Mouse (Mus musculus) kidney, embryonic 16.5 days (tissue): ENCODE measurements around the gene Qprt. TPM values are rescaled to one million over a fixed set of nuclear protein-coding genes. Genes with fewer than 3 reads are reported as not detected.
A peak's percentile ranks its signal among the peaks of the same experiment; 100 is the strongest.

Experiments
- ATAC-seq: fragments of 200-750 bp; cut with Nextera tagmentation; 2 replicates; pipeline ENCODE4 v1.8.0; 2017; ENCODE audit warnings: moderate TSS enrichment; ENCODE audit not compliant: low FRiP score, low TSS enrichment
- H3K27ac ChIP-seq: fragments of 300-500 bp; sonication (generic); 2 replicates; pipeline ENCODE4 v1.5.1; 2014; ENCODE audit warnings: low read length
- H3K27me3 ChIP-seq: fragments of 300-500 bp; sonication (generic); 2 replicates; pipeline ENCODE4 v1.6.1; 2014; ENCODE audit warnings: low read length, control low read depth, mixed read lengths; ENCODE audit not compliant: insufficient read depth
- H3K36me3 ChIP-seq: fragments of 300-500 bp; sonication (generic); 2 replicates; pipeline ENCODE4 v1.6.1; 2014; ENCODE audit warnings: low read length, control low read depth, mixed read lengths; ENCODE audit not compliant: insufficient read depth
- H3K4me1 ChIP-seq: fragments of 300-500 bp; sonication (generic); 2 replicates; pipeline ENCODE4 v1.6.1; 2014; ENCODE audit warnings: low read length, control low read depth, mixed read lengths; ENCODE audit not compliant: insufficient read depth
- H3K4me2 ChIP-seq: fragments of 300-500 bp; sonication (generic); replicated peaks from 2 replicates; pipeline ENCODE4 v1.6.1; 2014; ENCODE audit warnings: low read depth, low read length
- H3K4me3 ChIP-seq: fragments of 300-500 bp; sonication (generic); 2 replicates; pipeline ENCODE4 v1.5.1; 2014; ENCODE audit warnings: mild to moderate bottlenecking, low read length
- H3K9ac ChIP-seq: fragments of 300-500 bp; sonication (generic); replicated peaks from 2 replicates; pipeline ENCODE4 v1.6.1; 2014; ENCODE audit warnings: low read length
- H3K9me3 ChIP-seq: fragments of 300-500 bp; sonication (generic); 2 replicates; pipeline ENCODE4 v1.6.1; 2016; ENCODE audit warnings: low read length, control low read depth
- WGBS: fragments of 180-500 bp; shearing (Covaris S2); extraction: QIAGEN DNeasy Blood & Tissue Kit; methylation state at CpG from one replicate; pipeline ENCODE4 v1.1.7; 2014; 5-methylcytosine and 5-hydroxymethylcytosine counted together
- polyA plus RNA-seq: library from polyadenylated mRNA; unstranded; fragments of >200 nt; fragmentation: Nextera tagmentation; extraction: Ambion mirVana; gene quantifications from 2 replicates; pipeline ENCODE4 v1.2.1, GENCODE M21; 2015

Gene Qprt
- polyA plus RNA-seq, 1 experiment from 2014 or later, result 26.2 TPM

GRCm38 (mm10) chr7:127134821-127135447 is 12.9 kb upstream of the Qprt start:
- Histone ChIP-seq H3K27me3 (no peaks in the 10 kb centered on the region), H3K36me3 (no peaks in the 10 kb centered on the region), H3K9ac (no peak overlapping the region), H3K4me2 (no peak overlapping the region), H3K9me3 (no peaks in the 10 kb centered on the region), H3K4me1 (no peaks in the 10 kb centered on the region), H3K27ac (no peak overlapping the region), H3K4me3 (no peak overlapping the region)
- WGBS, result 59% methylated on average over 11 of the region's 11 CpGs
- no peak for ATAC-seq

- H3K9ac ChIP-seq, result no peak overlapping the region
- H3K27me3 ChIP-seq, result no peaks in the 10 kb centered on the region
- H3K4me2 ChIP-seq, result no peak overlapping the region
- 74% methylated on average over 5 of the region's 5 CpGs for WGBS
- no peak overlapping the region for H3K27ac ChIP-seq
- no peaks in the 10 kb centered on the region for H3K9me3 ChIP-seq
- H3K4me3 ChIP-seq, result no peak overlapping the region
- no peaks in the 10 kb centered on the region for H3K4me1 ChIP-seq
- ATAC-seq, result no peak
- H3K36me3 ChIP-seq, result no peaks in the 10 kb centered on the region
Observed at GRCm38 (mm10) chr7:127133125-127133524, 11.1 kb upstream of the Qprt start.

- Histone ChIP-seq H3K9me3 (no peaks in the 10 kb centered on the region; the same call in 1 of the 2 replicates), H3K4me1 (no peaks in the 10 kb centered on the region), H3K4me3 (no peak overlapping the region), H3K9ac (no peak overlapping the region), H3K27ac (no peak overlapping the region), H3K4me2 (no peak overlapping the region), H3K27me3 (no peaks in the 10 kb centered on the region), H3K36me3 (no peaks in the 10 kb centered on the region)
- ATAC-seq, result no peak
- WGBS, result 13% methylated on average over 4 of the region's 4 CpGs
Observed at GRCm38 (mm10) chr7:127129638-127130037, 7.6 kb upstream of the Qprt start.

GRCm38 (mm10) chr7:127121061-127121910 is 740 bp downstream of the Qprt start:
- H3K27ac ChIP-seq, result peak overlapping the region; percentile 67
- WGBS, result 15% methylated on average over 21 of the region's 21 CpGs
- ATAC-seq, result peak; percentile 87

GRCm38 (mm10) chr7:127118671-127119445 is 3.2 kb downstream of the Qprt start:
- Histone ChIP-seq H3K27me3 (0 out of 2 replicates have a peak, but pooled peaks cover 11% of the 10 kb centered on the region), H3K9ac (no peak overlapping the region), H3K27ac (peak overlapping the region; percentile 27), H3K4me3 (no peak overlapping the region), H3K36me3 (no peaks in the 10 kb centered on the region), H3K9me3 (no peaks in the 10 kb centered on the region), H3K4me2 (no peak overlapping the region), H3K4me1 (peaks cover 23% of the 10 kb centered on the region)
- 55% methylated on average over 14 of the region's 14 CpGs for WGBS
- no peak for ATAC-seq

More at GRCm38 (mm10) chr7:127121061-127121910, 740 bp downstream of the Qprt start:
- H3K4me3 ChIP-seq, result peak overlapping the region; percentile 25
- no peaks in the 10 kb centered on the region; the same call in 1 of the 2 replicates for H3K9me3 ChIP-seq
- H3K9ac ChIP-seq, result peak overlapping the region; percentile 43
- peaks cover 20% of the 10 kb centered on the region for H3K4me1 ChIP-seq
- H3K27me3 ChIP-seq, result 0 out of 2 replicates have a peak, but pooled peaks cover 11% of the 10 kb centered on the region
- H3K4me2 ChIP-seq, result peak overlapping the region; percentile 38
- H3K36me3 ChIP-seq, result no peaks in the 10 kb centered on the region

GRCm38 (mm10) chr7:127117948-127118347 is 4.1 kb downstream of the Qprt start:
- peaks cover 30% of the 10 kb centered on the region for H3K4me1 ChIP-seq
- H3K36me3 ChIP-seq, result no peaks in the 10 kb centered on the region
- ATAC-seq, result no peak
- H3K4me2 ChIP-seq, result no peak overlapping the region
- 24% methylated on average over 5 of the region's 5 CpGs for WGBS
- H3K27ac ChIP-seq, result no peak overlapping the region
- no peaks in the 10 kb centered on the region for H3K9me3 ChIP-seq
- no peak overlapping the region for H3K4me3 ChIP-seq
- H3K9ac ChIP-seq, result no peak overlapping the region
- 0 out of 2 replicates have a peak, but pooled peaks cover 11% of the 10 kb centered on the region for H3K27me3 ChIP-seq

GRCm38 (mm10) chr7:127116331-127116935 is 5.6 kb downstream of the Qprt start:
- H3K4me2 ChIP-seq, result no peak overlapping the region

GRCm38 (mm10) chr7:127114920-127115319 is 7.1 kb downstream of the Qprt start:
- no peaks in the 10 kb centered on the region for H3K36me3 ChIP-seq
- H3K4me3 ChIP-seq, result no peak overlapping the region
- 74% methylated on average over 11 of the region's 11 CpGs for WGBS
- H3K9ac ChIP-seq, result no peak overlapping the region
- peaks cover 35% of the 10 kb centered on the region for H3K4me1 ChIP-seq
- no peaks in the 10 kb centered on the region for H3K9me3 ChIP-seq
- no peak for ATAC-seq
- no peak overlapping the region for H3K4me2 ChIP-seq
- no peaks in the 10 kb centered on the region for H3K27me3 ChIP-seq
- no peak overlapping the region for H3K27ac ChIP-seq

More at GRCm38 (mm10) chr7:127116331-127116935, 5.6 kb downstream of the Qprt start:
- H3K9ac ChIP-seq, result no peak overlapping the region
- no peaks in the 10 kb centered on the region for H3K36me3 ChIP-seq
- peaks cover 35% of the 10 kb centered on the region for H3K4me1 ChIP-seq
- 0 out of 2 replicates have a peak, but pooled peaks cover 4% of the 10 kb centered on the region for H3K27me3 ChIP-seq
- H3K4me3 ChIP-seq, result no peak overlapping the region
- ATAC-seq, result no peak
- H3K27ac ChIP-seq, result peak overlapping the region; percentile 43; the same call in 1 of the 2 replicates
- 37% methylated on average over 11 of the region's 11 CpGs for WGBS
- H3K9me3 ChIP-seq, result no peaks in the 10 kb centered on the region

GRCm38 (mm10) chr7:127113614-127114259 is 8.3 kb downstream of the Qprt start:
- WGBS, result 45% methylated on average over 12 of the region's 12 CpGs
- H3K9ac ChIP-seq, result no peak overlapping the region

More at GRCm38 (mm10) chr7:127113614-127114259, 8.3 kb downstream of the Qprt start:
- Histone ChIP-seq H3K27ac (peak overlapping the region; percentile 65), H3K36me3 (no peaks in the 10 kb centered on the region), H3K9me3 (no peaks in the 10 kb centered on the region), H3K27me3 (no peaks in the 10 kb centered on the region), H3K4me2 (0 out of 2 replicates have a peak overlapping the region, but pooled peaks have one; percentile 8), H3K4me1 (peaks cover 30% of the 10 kb centered on the region), H3K4me3 (no peak overlapping the region)
- 0 out of 2 replicates have a peak, but pooled peaks have one; percentile 50 for ATAC-seq
